Mouse (Mus musculus): Measurements from ENCODE around the gene Hadha. TPM values are rescaled to one million over a fixed set of nuclear protein-coding genes. Genes with fewer than 3 reads are reported as not detected.

Gene Hadha
- polyA plus RNA-seq, 1 experiment, result 64.9 TPM

DNA sequence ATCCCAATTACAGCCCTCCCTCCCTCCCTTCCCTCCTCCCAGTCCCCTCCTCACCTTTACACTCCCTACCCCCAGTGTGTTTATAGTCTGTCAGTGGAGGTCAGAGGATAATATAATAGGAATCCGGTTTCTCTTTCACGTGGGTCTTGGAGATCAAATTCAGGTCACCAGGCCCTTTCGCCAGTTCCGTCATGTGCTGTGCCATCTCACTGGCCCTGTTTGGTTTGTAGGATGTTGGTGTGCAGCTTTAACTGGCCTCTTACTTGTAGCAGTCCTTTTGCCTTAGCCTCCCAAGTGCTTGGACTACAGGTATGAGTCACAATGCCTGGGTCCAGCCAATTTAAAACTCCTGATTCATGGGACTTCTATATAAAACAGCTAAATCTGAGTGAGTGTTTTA, 20.8 kb upstream of the Hadha start:
- Histone ChIP-seq H3K4me1 (ENCODE audit: control insufficient read depth, insufficient read depth, low read length) (no peaks in the 10 kb centered on the region; the same call in 1 of the 2 replicates), H3K27ac (ENCODE audit: insufficient read depth, low read length) (no peak overlapping the region), H3K4me3 (ENCODE audit: insufficient read depth, low read length) (no peak overlapping the region)
- no peak for TF ChIP-seq CTCF (IDR thresholded peaks at IDR 0.05; ENCODE audit: extremely low read depth, insufficient read depth, low read length)
- TF ChIP-seq POLR2A (IDR thresholded peaks at IDR 0.05; ENCODE audit: extremely low read depth, insufficient read depth, low read length), result no peak

- TF ChIP-seq CTCF (IDR thresholded peaks at IDR 0.05; ENCODE audit: extremely low read depth, insufficient read depth, low read length) (no peak), POLR2A (IDR thresholded peaks at IDR 0.05; ENCODE audit: extremely low read depth, insufficient read depth, low read length) (no peak)
- Histone ChIP-seq H3K4me1 (ENCODE audit: control insufficient read depth, insufficient read depth, low read length) (no peaks in the 10 kb centered on the region; the same call in 1 of the 2 replicates), H3K4me3 (ENCODE audit: insufficient read depth, low read length) (no peak overlapping the region), H3K27ac (ENCODE audit: insufficient read depth, low read length) (no peak overlapping the region)
Observed at GRCm38 (mm10) chr5:30172931-30173692, 18.1 kb upstream of the Hadha start.

DNA sequence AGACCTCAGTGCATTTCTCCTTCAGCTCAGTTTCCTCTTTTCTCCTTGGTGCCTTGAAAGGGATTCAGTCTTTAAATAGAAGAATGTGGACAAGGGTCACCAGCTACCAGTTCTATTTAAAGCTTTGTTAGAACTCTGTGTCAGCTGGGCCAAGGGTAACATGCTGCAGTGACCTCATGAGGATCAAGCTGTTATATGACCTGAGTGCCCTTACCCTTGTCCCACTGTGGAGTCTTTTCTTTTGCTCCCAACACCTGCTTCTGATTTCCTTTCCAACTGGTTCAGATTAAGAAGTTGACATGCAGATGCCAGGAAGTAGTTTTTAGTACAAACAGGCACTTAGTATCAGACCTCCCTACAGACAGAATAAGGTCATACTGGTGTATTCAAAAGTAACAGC, 17.2 kb upstream of the Hadha start:
- no peak overlapping the region for H3K27ac ChIP-seq (ENCODE audit: insufficient read depth, low read length)
- H3K4me1 ChIP-seq (ENCODE audit: control insufficient read depth, insufficient read depth, low read length), result no peaks in the 10 kb centered on the region; the same call in 1 of the 2 replicates
- H3K4me3 ChIP-seq (ENCODE audit: insufficient read depth, low read length), result no peak overlapping the region
- TF ChIP-seq CTCF (IDR thresholded peaks at IDR 0.05; ENCODE audit: extremely low read depth, insufficient read depth, low read length), result no peak
- no peak for TF ChIP-seq POLR2A (IDR thresholded peaks at IDR 0.05; ENCODE audit: extremely low read depth, insufficient read depth, low read length)

DNA sequence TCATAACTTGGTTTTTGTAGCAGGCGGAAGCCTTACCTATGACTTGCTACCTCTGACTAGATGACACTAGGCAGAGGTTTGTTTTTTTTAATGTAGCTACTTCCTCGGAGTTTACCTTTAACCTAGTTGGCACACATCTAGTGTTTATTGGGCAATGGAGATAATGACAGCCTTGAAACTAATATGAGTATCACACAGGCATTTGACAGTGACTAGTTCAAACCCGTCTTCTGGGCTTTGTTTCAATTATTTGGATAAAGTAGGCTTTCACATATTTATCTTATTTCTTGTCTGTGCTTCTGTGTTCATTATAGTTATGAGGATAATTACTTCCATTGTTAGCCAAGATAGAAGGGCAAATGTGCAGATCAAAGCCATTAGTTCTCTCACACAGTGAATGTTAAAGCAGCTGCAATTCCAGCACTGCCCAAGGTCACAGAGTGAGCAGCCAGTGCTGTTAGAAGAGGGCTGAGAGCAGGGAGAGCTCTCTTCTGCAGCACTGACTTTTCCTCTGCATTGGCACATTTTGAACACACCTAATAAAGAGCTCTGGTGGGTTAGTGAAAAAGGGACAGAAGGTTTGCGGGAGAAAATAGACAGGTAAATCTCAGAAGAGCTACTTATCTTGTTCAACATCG, 15.5 kb upstream of the Hadha start:
- H3K27ac ChIP-seq (ENCODE audit: insufficient read depth, low read length), result no peak overlapping the region
- no peaks in the 10 kb centered on the region; the same call in 1 of the 2 replicates for H3K4me1 ChIP-seq (ENCODE audit: control insufficient read depth, insufficient read depth, low read length)
- no peak overlapping the region for H3K4me3 ChIP-seq (ENCODE audit: insufficient read depth, low read length)
- no peak for TF ChIP-seq POLR2A (IDR thresholded peaks at IDR 0.05; ENCODE audit: extremely low read depth, insufficient read depth, low read length)
- no peak for TF ChIP-seq CTCF (IDR thresholded peaks at IDR 0.05; ENCODE audit: extremely low read depth, insufficient read depth, low read length)

GRCm38 (mm10) chr5:30165234-30165946, 10.4 kb upstream of the Hadha start:
- Histone ChIP-seq H3K27ac (ENCODE audit: insufficient read depth, low read length) (no peak overlapping the region), H3K4me3 (ENCODE audit: insufficient read depth, low read length) (no peak overlapping the region), H3K4me1 (ENCODE audit: control insufficient read depth, insufficient read depth, low read length) (peaks cover 2% of the 10 kb centered on the region; the same call in 1 of the 2 replicates)
- TF ChIP-seq POLR2A (IDR thresholded peaks at IDR 0.05; ENCODE audit: extremely low read depth, insufficient read depth, low read length) (no peak), CTCF (IDR thresholded peaks at IDR 0.05; ENCODE audit: extremely low read depth, insufficient read depth, low read length) (no peak)

DNA sequence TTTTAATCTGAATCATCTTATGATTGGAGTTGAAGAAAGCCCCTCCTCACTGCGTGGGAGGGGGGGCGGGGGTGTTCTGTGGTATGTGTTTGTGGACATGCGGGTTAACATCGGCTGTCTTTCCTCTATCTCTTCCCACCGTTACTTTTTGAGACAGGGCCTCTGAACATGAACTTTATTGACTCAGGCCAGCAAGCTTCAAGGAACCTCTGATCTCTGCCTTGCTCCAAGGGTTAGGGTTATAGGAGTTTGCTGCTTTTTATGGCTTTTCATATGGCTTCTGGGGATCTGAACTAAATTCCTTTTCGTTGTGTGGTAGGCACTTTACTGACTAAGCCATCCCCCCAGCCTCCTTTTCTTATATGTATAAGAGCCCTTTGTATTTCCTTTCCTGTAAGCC, 7.4 kb upstream of the Hadha start:
- H3K27ac ChIP-seq (ENCODE audit: insufficient read depth, low read length), result no peak overlapping the region
- TF ChIP-seq CTCF (IDR thresholded peaks at IDR 0.05; ENCODE audit: extremely low read depth, insufficient read depth, low read length) (no peak), POLR2A (IDR thresholded peaks at IDR 0.05; ENCODE audit: extremely low read depth, insufficient read depth, low read length) (no peak)

DNA sequence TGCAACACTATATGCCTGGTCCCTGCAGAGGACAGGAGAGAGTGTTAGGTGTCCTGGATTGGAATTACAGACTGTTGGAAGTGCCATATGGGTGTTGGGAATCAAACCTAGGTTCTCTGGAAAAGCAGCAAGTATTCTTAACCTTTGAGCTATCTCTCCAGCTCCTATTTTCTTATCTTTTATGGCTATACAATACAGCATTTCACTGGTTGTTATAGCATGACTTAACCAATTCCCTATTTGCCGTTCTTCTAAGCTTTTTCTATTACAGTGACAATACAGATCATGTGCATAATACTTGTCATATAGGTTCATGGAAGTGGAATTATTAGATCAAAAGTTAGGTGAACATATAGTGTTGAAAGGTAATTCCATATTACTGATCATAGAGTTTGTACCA, 6.9 kb upstream of the Hadha start:
- TF ChIP-seq CTCF (IDR thresholded peaks at IDR 0.05; ENCODE audit: extremely low read depth, insufficient read depth, low read length) (no peak), POLR2A (IDR thresholded peaks at IDR 0.05; ENCODE audit: extremely low read depth, insufficient read depth, low read length) (no peak)
- H3K4me3 ChIP-seq (ENCODE audit: insufficient read depth, low read length), result no peak overlapping the region
- H3K4me1 ChIP-seq (ENCODE audit: control insufficient read depth, insufficient read depth, low read length), result peaks cover 4% of the 10 kb centered on the region
- no peak overlapping the region for H3K27ac ChIP-seq (ENCODE audit: insufficient read depth, low read length)

More for the DNA sequence above, 7.4 kb upstream of the Hadha start:
- Histone ChIP-seq H3K4me1 (ENCODE audit: control insufficient read depth, insufficient read depth, low read length) (peaks cover 4% of the 10 kb centered on the region), H3K4me3 (ENCODE audit: insufficient read depth, low read length) (no peak overlapping the region)

- no peak for TF ChIP-seq CTCF (IDR thresholded peaks at IDR 0.05; ENCODE audit: extremely low read depth, insufficient read depth, low read length)
- no peak for TF ChIP-seq POLR2A (IDR thresholded peaks at IDR 0.05; ENCODE audit: extremely low read depth, insufficient read depth, low read length)
- H3K4me3 ChIP-seq (ENCODE audit: insufficient read depth, low read length), result no peak overlapping the region
- H3K4me1 ChIP-seq (ENCODE audit: control insufficient read depth, insufficient read depth, low read length), result peaks cover 5% of the 10 kb centered on the region
- no peak overlapping the region for H3K27ac ChIP-seq (ENCODE audit: insufficient read depth, low read length)
Observed at GRCm38 (mm10) chr5:30159601-30160000, 4.6 kb upstream of the Hadha start.

GRCm38 (mm10) chr5:30155821-30156629, 1.1 kb upstream of the Hadha start:
- H3K4me3 ChIP-seq (ENCODE audit: insufficient read depth, low read length), result peak overlapping the region; percentile 94
- peaks cover 5% of the 10 kb centered on the region for H3K4me1 ChIP-seq (ENCODE audit: control insufficient read depth, insufficient read depth, low read length)
- 0 out of 2 replicates have a peak overlapping the region, but pooled peaks have one; percentile 96 for H3K27ac ChIP-seq (ENCODE audit: insufficient read depth, low read length)
- TF ChIP-seq CTCF (IDR thresholded peaks at IDR 0.05; ENCODE audit: extremely low read depth, insufficient read depth, low read length) (no peak), POLR2A (IDR thresholded peaks at IDR 0.05; ENCODE audit: extremely low read depth, insufficient read depth, low read length) (no peak)
